Mouse (Mus musculus) layer of hippocampus, postnatal 10 days (tissue): Measurements from ENCODE around the gene Rnf6. TPM values are rescaled to one million over a fixed set of nuclear protein-coding genes. Genes with fewer than 3 reads are reported as not detected.
A peak's percentile ranks its signal among the peaks of the same experiment; 100 is the strongest.
"Not testable (repeated sequence)": the region's sequence is repeated elsewhere in the genome, so short reads cannot be mapped to it uniquely, and the experiment has no call there.

ENCODE experiments used
- DNase-seq, 2 experiments: peaks; one replicate each; pipeline ENCODE4 v3.0.0; 2021; ENCODE audit warnings: low spot score in 2 of 2
- total RNA-seq, 2 experiments: library from RNA; stranded (reverse); gene quantifications; 2 replicates each; pipeline ENCODE4 v1.2.3; 2021

Rnf6 gene
- total RNA-seq, 2 experiments from 2014 or later = 42.1 to 45.4 TPM

GRCm38 (mm10) chr5:146230864-146231654, 9.7 kb upstream of the Rnf6 start, which contains the start of gene Cdk8:
Cdk8 (plus strand) TSS chr5:146231230.
- peak; percentile 93 to 95 for DNase-seq

- DNase-seq = no peak
These were observed 8.7 kb upstream of the Rnf6 start for GRCm38 (mm10) chr5:146229869-146230650.

- DNase-seq = no peak
These were observed 6.1 kb upstream of the Rnf6 start for GRCm38 (mm10) chr5:146227496-146227895.

- no peak for DNase-seq
These were observed 2.4 kb upstream of the Rnf6 start for GRCm38 (mm10) chr5:146223786-146224185.

- DNase-seq = no peak
These were observed 367 bp upstream of the Rnf6 start for GRCm38 (mm10) chr5:146221722-146222121.

GRCm38 (mm10) chr5:146220501-146220878, 865 bp downstream of the Rnf6 start:
- no peak for DNase-seq

- no peak for DNase-seq
These were observed 15.8 kb downstream of the Rnf6 start for GRCm38 (mm10) chr5:146205537-146205936.

- DNase-seq = no peak
These were observed 17.4 kb downstream of the Rnf6 start for GRCm38 (mm10) chr5:146203921-146204320.

GRCm38 (mm10) chr5:146200580-146200979, 20.8 kb downstream of the Rnf6 start:
- DNase-seq = no peak

- no peak for DNase-seq
These were observed 21.8 kb downstream of the Rnf6 start for GRCm38 (mm10) chr5:146199540-146199939.

- no peak for DNase-seq
These were observed 22.3 kb downstream of the Rnf6 start for GRCm38 (mm10) chr5:146199073-146199472.

GRCm38 (mm10) chr5:146193360-146193759, 28.0 kb downstream of the Rnf6 start:
- no peak for DNase-seq

GRCm38 (mm10) chr5:146190501-146191269, 30.7 kb downstream of the Rnf6 start:
- DNase-seq = no peak

GRCm38 (mm10) chr5:146190093-146190492, 31.3 kb downstream of the Rnf6 start:
- no peak for DNase-seq

GRCm38 (mm10) chr5:146188712-146189111, 32.6 kb downstream of the Rnf6 start:
- DNase-seq = no peak

GRCm38 (mm10) chr5:146188144-146188543, 33.2 kb downstream of the Rnf6 start:
- DNase-seq = no peak

GRCm38 (mm10) chr5:146187441-146187840, 33.9 kb downstream of the Rnf6 start:
- DNase-seq = peak; percentile 64 to 72

GRCm38 (mm10) chr5:146185204-146185603, 36.2 kb downstream of the Rnf6 start, which contains the start of gene 1700001J03Rik:
1700001J03Rik (minus strand) TSS chr5:146185304.
- DNase-seq = not testable (repeated sequence)

- not testable (repeated sequence) for DNase-seq
These were observed 48.6 kb downstream of the Rnf6 start for GRCm38 (mm10) chr5:146172744-146173143.

- not testable (repeated sequence) for DNase-seq
These were observed 50.7 kb downstream of the Rnf6 start, which contains the start of gene Gm6309 for GRCm38 (mm10) chr5:146170621-146171020. Gm6309 (minus strand) TSS chr5:146170721.

- DNase-seq = not testable (repeated sequence)
These were observed 60.9 kb downstream of the Rnf6 start, which contains the start of gene Gm5565 for GRCm38 (mm10) chr5:146160439-146160838. Gm5565 (minus strand) TSS chr5:146160539.
